Mouse (Mus musculus): ENCODE results near the gene Spcs3.
A peak's percentile ranks its signal among the peaks of the same experiment; 100 is the strongest.
"Not testable (repeated sequence)": the region's sequence is repeated elsewhere in the genome, so short reads cannot be mapped to it uniquely, and the experiment has no call there.

Spcs3 gene

GRCm38 (mm10) chr8:54529382-54530296 lies at the start of gene Spcs3, which contains the start of gene Asb5:
Gene Spcs3 (minus strand): TSS chr8:54529998.
Gene Asb5 (plus strand): TSS chr8:54529580.
- ATAC-seq (ENCODE audit: low TSS enrichment): peak; percentile 90

GRCm38 (mm10) chr8:54570618-54571609 lies 41.1 kb upstream of the Spcs3 start:
- ATAC-seq (ENCODE audit: low TSS enrichment): peak; percentile 59

GRCm38 (mm10) chr8:54567168-54567567 lies 37.4 kb upstream of the Spcs3 start:
- peak; percentile 56 for ATAC-seq (ENCODE audit: low TSS enrichment)

- no peak for ATAC-seq (ENCODE audit: low TSS enrichment)
Measured at GRCm38 (mm10) chr8:54565603-54566260, 35.9 kb upstream of the Spcs3 start.

GRCm38 (mm10) chr8:54565181-54565580 lies 35.4 kb upstream of the Spcs3 start:
- no peak for ATAC-seq (ENCODE audit: low TSS enrichment)

GRCm38 (mm10) chr8:54562137-54562536 lies 32.3 kb upstream of the Spcs3 start:
- peak; percentile 22; the same call in 1 of the 2 replicates for ATAC-seq (ENCODE audit: low TSS enrichment)

GRCm38 (mm10) chr8:54554921-54555320 lies 25.1 kb upstream of the Spcs3 start:
- ATAC-seq (ENCODE audit: low TSS enrichment): peak; percentile 93

- no peak for ATAC-seq (ENCODE audit: low TSS enrichment)
Measured at GRCm38 (mm10) chr8:54550026-54550574, 20.3 kb upstream of the Spcs3 start.

- peak; percentile 64 for ATAC-seq (ENCODE audit: low TSS enrichment)
Measured at GRCm38 (mm10) chr8:54548383-54548782, 18.6 kb upstream of the Spcs3 start.

- ATAC-seq (ENCODE audit: low TSS enrichment): no peak
Measured at GRCm38 (mm10) chr8:54541331-54541730, 11.5 kb upstream of the Spcs3 start.

GRCm38 (mm10) chr8:54537285-54537684 lies 7.5 kb upstream of the Spcs3 start:
- ATAC-seq (ENCODE audit: low TSS enrichment): peak; percentile 91

- no peak for ATAC-seq (ENCODE audit: low TSS enrichment)
Measured at GRCm38 (mm10) chr8:54535172-54535571, 5.4 kb upstream of the Spcs3 start.

GRCm38 (mm10) chr8:54528571-54528970 lies 1.2 kb downstream of the Spcs3 start:
- no peak for ATAC-seq (ENCODE audit: low TSS enrichment)

GRCm38 (mm10) chr8:54526700-54527099 lies 3.1 kb downstream of the Spcs3 start:
- no peak for ATAC-seq (ENCODE audit: low TSS enrichment)

- no peak for ATAC-seq (ENCODE audit: low TSS enrichment)
Measured at GRCm38 (mm10) chr8:54525606-54526005, 4.2 kb downstream of the Spcs3 start.

GRCm38 (mm10) chr8:54520516-54520915 lies 9.3 kb downstream of the Spcs3 start:
- no peak for ATAC-seq (ENCODE audit: low TSS enrichment)

GRCm38 (mm10) chr8:54518756-54519460 lies 10.9 kb downstream of the Spcs3 start:
- no peak for ATAC-seq (ENCODE audit: low TSS enrichment)

- ATAC-seq (ENCODE audit: low TSS enrichment): not testable (repeated sequence)
Measured at GRCm38 (mm10) chr8:54512200-54512599, 17.6 kb downstream of the Spcs3 start.

GRCm38 (mm10) chr8:54511791-54512190 lies 18.0 kb downstream of the Spcs3 start:
- ATAC-seq (ENCODE audit: low TSS enrichment): no peak

GRCm38 (mm10) chr8:54509221-54509721 lies 20.5 kb downstream of the Spcs3 start:
- ATAC-seq (ENCODE audit: low TSS enrichment): peak; percentile 80
